Mouse (Mus musculus): ENCODE measurements around the gene Prickle2.

- TF ChIP-seq CTCF (IDR thresholded peaks at IDR 0.05; ENCODE audit: borderline replicate concordance, insufficient read depth, low read depth, low read length): no peak
- no peak for TF ChIP-seq POLR2A (IDR thresholded peaks at IDR 0.05; ENCODE audit: borderline replicate concordance, insufficient read depth, low read length)
These were observed 247.9 kb downstream of the Prickle2 start for GRCm38 (mm10) chr6:92458026-92458425.
